Mouse (Mus musculus): Measurements from ENCODE around the gene Gtf2b. TPM values are rescaled to one million over a fixed set of nuclear protein-coding genes. Genes with fewer than 3 reads are reported as not detected.

Gtf2b gene
- polyA plus RNA-seq, 1 experiment, result 40.2 TPM

- no peaks in the 10 kb centered on the region for H3K4me1 ChIP-seq (replicated peaks; ENCODE audit: control insufficient read depth, insufficient read depth, low read length)
- TF ChIP-seq POLR2A (IDR thresholded peaks at IDR 0.05; ENCODE audit: control insufficient read depth, extremely low read depth, insufficient read depth, low read length, poor library complexity) (no peak), CTCF (IDR thresholded peaks at IDR 0.05; ENCODE audit: borderline replicate concordance, control insufficient read depth, extremely low read depth, insufficient read depth, low read length, poor library complexity) (no peak)
- H3K36me3 ChIP-seq (ENCODE audit: control insufficient read depth, insufficient read depth, low read length), result no peaks in the 10 kb centered on the region
- H3K4me3 ChIP-seq (ENCODE audit: control insufficient read depth, insufficient read depth, low read length), result no peak overlapping the region
- H3K27me3 ChIP-seq (ENCODE audit: control insufficient read depth, insufficient read depth, low read length), result no peaks in the 10 kb centered on the region
- DNase-seq, result no peak
- WGBS, result 85% methylated on average over 6 of the region's 6 CpGs
- H3K27ac ChIP-seq (ENCODE audit: control insufficient read depth, insufficient read depth, low read length), result no peak overlapping the region
These were observed 4.5 kb upstream of the Gtf2b start for GRCm38 (mm10) chr3:142760356-142760755.

- DNase-seq, result no peak
- H3K36me3 ChIP-seq (ENCODE audit: control insufficient read depth, insufficient read depth, low read length), result no peaks in the 10 kb centered on the region
- H3K4me3 ChIP-seq (ENCODE audit: control insufficient read depth, insufficient read depth, low read length), result peak overlapping the region; percentile 76
- 3% methylated on average over 10 of the region's 10 CpGs for WGBS
- peaks cover 5% of the 10 kb centered on the region for H3K4me1 ChIP-seq (replicated peaks; ENCODE audit: control insufficient read depth, insufficient read depth, low read length)
- H3K27ac ChIP-seq (ENCODE audit: control insufficient read depth, insufficient read depth, low read length), result no peak overlapping the region
- H3K27me3 ChIP-seq (ENCODE audit: control insufficient read depth, insufficient read depth, low read length), result no peaks in the 10 kb centered on the region
- TF ChIP-seq CTCF (IDR thresholded peaks at IDR 0.05; ENCODE audit: borderline replicate concordance, control insufficient read depth, extremely low read depth, insufficient read depth, low read length, poor library complexity) (no peak), POLR2A (IDR thresholded peaks at IDR 0.05; ENCODE audit: control insufficient read depth, extremely low read depth, insufficient read depth, low read length, poor library complexity) (no peak)
These were observed 927 bp downstream of the Gtf2b start for GRCm38 (mm10) chr3:142765778-142766165.

- Histone ChIP-seq H3K27ac (ENCODE audit: control insufficient read depth, insufficient read depth, low read length) (no peak overlapping the region), H3K4me1 (replicated peaks; ENCODE audit: control insufficient read depth, insufficient read depth, low read length) (peaks cover 5% of the 10 kb centered on the region), H3K27me3 (ENCODE audit: control insufficient read depth, insufficient read depth, low read length) (no peaks in the 10 kb centered on the region), H3K4me3 (ENCODE audit: control insufficient read depth, insufficient read depth, low read length) (no peak overlapping the region), H3K36me3 (ENCODE audit: control insufficient read depth, insufficient read depth, low read length) (peaks cover 13% of the 10 kb centered on the region)
- TF ChIP-seq CTCF (IDR thresholded peaks at IDR 0.05; ENCODE audit: borderline replicate concordance, control insufficient read depth, extremely low read depth, insufficient read depth, low read length, poor library complexity), result no peak
- no peak for TF ChIP-seq POLR2A (IDR thresholded peaks at IDR 0.05; ENCODE audit: control insufficient read depth, extremely low read depth, insufficient read depth, low read length, poor library complexity)
- WGBS, result 93% methylated on average over 6 of the region's 6 CpGs
- no peak for DNase-seq
These were observed 3.7 kb downstream of the Gtf2b start for GRCm38 (mm10) chr3:142768498-142768897.

- TF ChIP-seq CTCF (IDR thresholded peaks at IDR 0.05; ENCODE audit: borderline replicate concordance, control insufficient read depth, extremely low read depth, insufficient read depth, low read length, poor library complexity) (no peak), POLR2A (IDR thresholded peaks at IDR 0.05; ENCODE audit: control insufficient read depth, extremely low read depth, insufficient read depth, low read length, poor library complexity) (no peak)
- Histone ChIP-seq H3K27ac (ENCODE audit: control insufficient read depth, insufficient read depth, low read length) (no peak overlapping the region), H3K36me3 (ENCODE audit: control insufficient read depth, insufficient read depth, low read length) (peaks cover 14% of the 10 kb centered on the region), H3K27me3 (ENCODE audit: control insufficient read depth, insufficient read depth, low read length) (no peaks in the 10 kb centered on the region), H3K4me1 (replicated peaks; ENCODE audit: control insufficient read depth, insufficient read depth, low read length) (peaks cover 5% of the 10 kb centered on the region), H3K4me3 (ENCODE audit: control insufficient read depth, insufficient read depth, low read length) (no peak overlapping the region)
- 36% methylated on average over 1 of the region's 1 CpGs for WGBS
- DNase-seq, result no peak
These were observed 5.7 kb downstream of the Gtf2b start for GRCm38 (mm10) chr3:142770518-142770917.

- Histone ChIP-seq H3K27me3 (ENCODE audit: control insufficient read depth, insufficient read depth, low read length) (no peaks in the 10 kb centered on the region), H3K27ac (ENCODE audit: control insufficient read depth, insufficient read depth, low read length) (no peak overlapping the region), H3K4me1 (replicated peaks; ENCODE audit: control insufficient read depth, insufficient read depth, low read length) (no peaks in the 10 kb centered on the region), H3K36me3 (ENCODE audit: control insufficient read depth, insufficient read depth, low read length) (peaks cover 42% of the 10 kb centered on the region), H3K4me3 (ENCODE audit: control insufficient read depth, insufficient read depth, low read length) (no peak overlapping the region)
- no peak for DNase-seq
- no peak for TF ChIP-seq CTCF (IDR thresholded peaks at IDR 0.05; ENCODE audit: borderline replicate concordance, control insufficient read depth, extremely low read depth, insufficient read depth, low read length, poor library complexity)
- TF ChIP-seq POLR2A (IDR thresholded peaks at IDR 0.05; ENCODE audit: control insufficient read depth, extremely low read depth, insufficient read depth, low read length, poor library complexity), result no peak
- 94% methylated on average over 4 of the region's 4 CpGs for WGBS
These were observed 8.8 kb downstream of the Gtf2b start for GRCm38 (mm10) chr3:142773538-142774191.

GRCm38 (mm10) chr3:142777227-142777626, 12.4 kb downstream of the Gtf2b start:
- 88% methylated on average over 3 of the region's 3 CpGs for WGBS
- Histone ChIP-seq H3K4me3 (ENCODE audit: control insufficient read depth, insufficient read depth, low read length) (no peak overlapping the region), H3K27me3 (ENCODE audit: control insufficient read depth, insufficient read depth, low read length) (no peaks in the 10 kb centered on the region), H3K27ac (ENCODE audit: control insufficient read depth, insufficient read depth, low read length) (no peak overlapping the region), H3K4me1 (replicated peaks; ENCODE audit: control insufficient read depth, insufficient read depth, low read length) (no peaks in the 10 kb centered on the region), H3K36me3 (ENCODE audit: control insufficient read depth, insufficient read depth, low read length) (peaks cover 71% of the 10 kb centered on the region)
- no peak for DNase-seq
- no peak for TF ChIP-seq CTCF (IDR thresholded peaks at IDR 0.05; ENCODE audit: borderline replicate concordance, control insufficient read depth, extremely low read depth, insufficient read depth, low read length, poor library complexity)
- TF ChIP-seq POLR2A (IDR thresholded peaks at IDR 0.05; ENCODE audit: control insufficient read depth, extremely low read depth, insufficient read depth, low read length, poor library complexity), result no peak
